Mouse (Mus musculus) mesoderm, embryonic 11.5 days (tissue): ENCODE results near the gene Gcn1l1.

Experiments
- DNase-seq: peaks from one replicate; pipeline ENCODE4 v3.0.0-alpha.2; 2012; ENCODE audit warnings: low read depth, low spot score

Gcn1l1 gene

GRCm38 (mm10) chr5:115603561-115603960 is 38.5 kb downstream of the Gcn1l1 start:
- DNase-seq, result no peak

- no peak for DNase-seq
These were observed 46.5 kb downstream of the Gcn1l1 start for GRCm38 (mm10) chr5:115611566-115611965.

DNA sequence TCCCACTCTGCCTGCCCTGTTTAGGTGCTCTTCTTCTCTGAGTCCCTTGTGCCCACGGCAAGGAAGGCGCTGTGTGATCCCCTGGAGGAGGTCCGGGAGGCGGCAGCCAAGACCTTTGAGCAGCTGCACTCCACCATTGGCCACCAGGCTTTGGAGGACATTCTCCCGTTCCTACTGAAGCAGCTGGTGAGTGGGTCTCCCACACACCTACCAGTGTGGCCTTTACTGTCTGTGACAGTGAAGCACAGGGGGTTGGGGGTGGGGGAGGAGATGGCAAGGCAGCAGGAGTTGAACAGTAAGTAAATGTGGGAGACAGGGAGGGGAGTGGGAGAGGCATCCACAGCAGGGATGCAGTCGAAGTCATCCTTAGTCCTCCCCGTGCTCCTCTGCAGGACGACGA is 48.3 kb downstream of the Gcn1l1 start:
- no peak for DNase-seq

DNA sequence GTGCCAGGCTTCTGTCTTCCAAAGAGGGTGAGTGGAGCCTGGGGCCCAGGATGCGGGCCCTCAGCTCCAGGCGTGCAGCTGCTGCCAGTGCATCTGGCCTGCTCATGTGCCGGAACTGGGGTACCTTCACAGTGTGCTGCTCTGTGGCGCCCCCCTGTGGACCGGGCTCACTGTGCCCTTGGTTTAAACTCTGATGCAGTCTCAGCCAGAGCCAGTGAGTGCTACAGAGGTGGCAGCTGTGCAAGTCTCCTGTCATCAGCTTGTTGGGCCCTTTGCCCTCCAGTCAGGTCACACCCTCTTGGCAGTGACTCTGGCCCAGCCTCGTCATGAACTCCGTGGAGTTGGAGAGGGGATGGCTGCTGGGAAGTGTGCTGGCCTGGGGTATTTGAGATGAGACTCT is 49.9 kb downstream of the Gcn1l1 start:
- DNase-seq, result peak; percentile 31

- no peak for DNase-seq
These were observed 54.6 kb downstream of the Gcn1l1 start for GRCm38 (mm10) chr5:115619690-115620089.

DNA sequence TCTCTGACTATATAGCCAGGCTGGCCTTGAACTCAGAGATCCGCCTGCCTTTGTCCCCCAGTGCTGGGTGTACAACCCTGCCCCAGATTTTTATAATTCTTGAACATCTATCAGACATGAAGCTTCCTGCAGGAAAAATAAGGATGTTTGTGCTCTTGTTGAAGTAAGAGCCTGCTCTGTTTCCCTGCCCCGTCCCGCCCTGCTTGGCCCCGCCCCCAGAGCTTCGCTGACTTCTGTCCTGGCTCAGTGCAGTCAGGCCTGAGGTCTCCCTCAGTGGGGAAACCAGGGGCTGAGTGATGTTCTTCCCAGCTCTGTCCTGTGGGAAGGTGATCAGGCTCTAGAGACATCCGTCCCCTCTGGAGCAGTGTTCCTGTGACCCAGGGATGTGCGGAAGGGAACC is 57.6 kb downstream of the Gcn1l1 start:
- no peak for DNase-seq

- DNase-seq, result no peak
These were observed 58.8 kb downstream of the Gcn1l1 start for GRCm38 (mm10) chr5:115623694-115624440.

DNA sequence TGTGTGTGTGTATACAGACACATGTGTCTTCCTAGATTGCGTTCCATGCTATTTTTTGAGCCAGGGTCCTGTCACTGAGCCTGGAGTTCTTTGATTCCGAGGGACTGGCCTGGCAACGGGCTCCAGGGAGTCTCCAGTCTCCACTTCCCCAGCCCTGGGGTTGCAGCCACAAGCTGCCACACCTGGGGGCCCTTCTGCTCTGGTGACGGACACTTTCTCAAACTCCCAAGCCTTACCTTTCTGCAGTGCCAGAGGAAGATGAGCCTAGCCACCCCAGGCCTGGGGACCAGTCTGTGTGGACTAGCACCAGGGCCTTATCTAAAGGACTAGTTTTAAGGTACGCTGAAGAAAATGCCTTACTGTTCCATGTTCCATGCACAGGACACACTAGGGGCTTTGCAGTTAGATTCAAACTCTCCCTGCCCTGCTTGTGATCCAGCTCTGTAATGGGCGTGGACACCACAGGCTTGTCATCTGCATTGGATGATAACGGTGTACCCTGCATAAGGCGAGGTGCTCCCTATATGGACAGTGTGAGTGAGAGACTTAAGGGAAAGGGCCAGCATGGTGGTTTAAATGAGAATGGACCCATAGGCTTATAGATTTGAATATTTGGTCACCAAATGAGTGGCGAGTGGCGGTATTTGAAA is 61.3 kb downstream of the Gcn1l1 start:
- DNase-seq, result no peak

DNA sequence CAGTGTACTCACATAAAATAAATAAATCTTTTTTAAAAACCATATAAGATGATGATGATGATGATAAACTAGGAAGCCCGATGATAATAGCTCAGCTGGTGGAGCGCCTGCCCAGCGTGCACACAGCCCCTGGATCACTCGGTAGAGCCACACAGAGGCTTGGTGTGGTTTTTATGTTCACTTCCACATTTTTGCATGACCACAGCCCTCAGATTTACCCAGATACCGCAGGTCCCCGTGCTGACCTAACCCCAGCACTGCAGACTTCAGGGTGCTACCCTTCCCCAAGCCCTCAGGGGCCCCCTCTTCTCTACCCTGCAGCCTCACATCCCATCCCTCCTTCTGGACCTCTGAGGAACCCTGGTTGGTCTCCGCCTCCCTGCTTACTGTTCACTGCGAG is 63.0 kb downstream of the Gcn1l1 start:
- DNase-seq, result no peak

GRCm38 (mm10) chr5:115629672-115630071 is 64.6 kb downstream of the Gcn1l1 start:
- DNase-seq, result no peak

DNA sequence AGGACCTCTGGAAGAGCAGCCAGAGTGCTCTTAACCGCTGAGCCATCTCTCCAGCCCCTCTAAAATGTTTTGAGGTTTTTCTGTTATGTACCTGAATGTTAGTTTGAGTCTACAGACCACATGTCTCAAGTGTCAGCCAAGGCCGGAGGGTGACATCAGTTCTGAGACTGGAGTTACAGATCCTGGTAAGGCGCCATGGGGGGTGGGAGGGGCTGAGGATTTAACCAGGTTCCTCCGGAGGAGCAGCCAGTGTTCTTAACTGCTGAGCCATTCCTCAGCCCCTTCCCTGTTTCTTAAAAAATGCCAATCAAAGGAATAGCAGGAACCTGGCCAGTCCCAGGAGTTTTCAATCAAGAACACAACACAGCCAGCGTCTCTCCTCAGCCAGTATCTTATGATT is 65.2 kb downstream of the Gcn1l1 start:
- DNase-seq, result no peak

DNA sequence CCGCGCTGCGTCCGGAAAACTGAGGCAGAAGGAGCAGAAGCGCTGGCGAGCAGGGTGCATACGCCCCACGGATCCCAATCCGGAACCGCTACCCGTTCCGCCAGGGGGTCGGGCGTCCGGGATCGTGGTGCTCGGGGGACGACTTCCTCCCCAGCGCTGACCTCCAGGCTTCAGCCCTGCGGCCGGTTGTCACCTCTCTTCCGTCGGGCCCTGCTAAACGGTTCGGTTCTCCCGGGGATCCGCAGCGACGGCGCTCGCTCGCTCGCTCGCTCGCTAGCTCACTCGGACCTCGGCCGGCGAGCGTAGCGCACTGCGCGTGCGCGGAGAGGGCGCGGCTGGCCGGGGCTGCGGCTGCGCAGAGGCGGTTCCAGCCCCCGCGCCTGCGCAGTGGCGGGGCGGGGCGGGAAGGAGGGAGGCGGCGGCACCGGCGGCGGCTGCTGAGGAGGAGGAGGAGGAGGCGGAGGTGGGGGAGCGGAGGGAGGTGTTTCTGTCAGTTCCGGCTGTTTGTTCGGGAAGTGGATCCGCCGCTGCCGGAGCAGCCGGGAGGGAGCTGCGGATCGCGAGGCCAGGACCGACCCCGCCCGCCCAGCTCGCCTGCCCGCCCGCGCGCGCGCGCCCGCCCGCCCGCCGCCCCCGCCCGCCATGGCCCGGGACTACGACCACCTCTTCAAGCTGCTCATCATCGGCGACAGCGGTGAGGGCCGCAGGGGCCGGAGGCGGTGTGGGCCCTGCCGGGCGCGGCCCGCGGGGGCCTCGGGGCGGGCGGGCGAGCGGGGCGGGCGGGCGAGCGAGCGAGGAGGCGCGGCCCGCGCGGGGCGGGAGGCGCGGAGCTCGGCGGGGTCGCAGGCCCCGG is 66.7 kb downstream of the Gcn1l1 start, which contains the start of gene Rab35:
Gene Rab35, plus strand, starts transcription at position 404 of the 853 bp plus-strand sequence.
- peak; percentile 92 for DNase-seq

DNA sequence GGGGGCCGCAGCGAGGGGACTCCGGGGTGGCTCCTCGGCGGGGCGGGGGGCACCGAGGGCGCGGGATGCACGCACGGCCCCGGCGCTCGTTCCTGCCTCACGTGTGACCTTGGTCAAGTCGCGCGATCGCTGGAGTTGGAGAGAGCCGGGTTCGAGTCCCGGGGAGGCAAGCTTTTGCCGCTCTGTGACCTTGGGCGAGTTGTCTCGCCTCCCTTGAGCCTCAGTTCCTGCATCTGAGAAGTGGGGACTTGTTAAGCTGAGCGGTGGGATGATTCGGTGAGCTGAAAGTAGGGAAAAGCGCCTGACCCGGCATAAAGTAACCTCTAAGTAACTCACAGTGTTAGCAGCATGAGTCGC is 67.3 kb downstream of the Gcn1l1 start:
- peak; percentile 32 for DNase-seq

DNA sequence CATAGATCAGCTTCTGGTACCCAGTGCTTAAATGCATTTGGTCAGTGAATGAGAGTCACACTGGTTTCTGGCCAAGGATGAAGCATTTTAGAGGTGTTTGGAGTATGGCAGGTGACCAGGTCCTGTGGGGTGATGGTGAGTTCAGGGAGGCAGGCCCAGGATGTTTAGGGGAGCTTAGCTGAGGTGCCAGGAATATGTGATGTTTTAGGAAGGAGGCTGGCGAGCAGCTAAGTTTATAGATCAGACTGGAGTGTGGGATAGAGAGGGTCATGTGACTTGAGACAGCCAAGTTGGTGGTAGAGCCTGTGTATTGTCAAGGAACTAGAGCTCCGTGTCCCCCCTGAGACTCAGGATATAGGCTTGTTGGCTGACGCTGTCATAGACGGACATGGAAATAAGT is 68.0 kb downstream of the Gcn1l1 start:
- DNase-seq, result no peak

GRCm38 (mm10) chr5:115634046-115634445 is 69.0 kb downstream of the Gcn1l1 start:
- DNase-seq, result no peak

DNA sequence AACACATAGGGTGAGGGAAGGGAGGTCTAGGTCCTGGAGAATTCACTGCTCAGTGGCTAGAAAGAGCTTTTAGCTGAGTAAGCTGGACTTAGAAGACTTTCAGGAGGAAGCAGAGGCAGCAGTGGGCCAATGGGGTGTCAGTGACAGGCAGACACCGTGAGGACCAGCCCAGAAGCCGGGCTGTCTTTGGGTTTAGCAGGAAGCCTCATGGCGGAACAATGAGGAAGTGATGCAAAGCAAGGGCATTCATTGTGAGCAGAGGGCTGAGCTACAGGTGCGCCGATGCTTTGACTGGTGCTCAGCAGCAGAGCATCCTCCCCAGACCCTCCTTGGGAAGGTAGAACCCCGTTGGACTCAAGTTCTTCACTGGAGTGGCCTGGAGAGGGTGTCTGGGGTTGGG is 70.5 kb downstream of the Gcn1l1 start:
- no peak for DNase-seq

DNA sequence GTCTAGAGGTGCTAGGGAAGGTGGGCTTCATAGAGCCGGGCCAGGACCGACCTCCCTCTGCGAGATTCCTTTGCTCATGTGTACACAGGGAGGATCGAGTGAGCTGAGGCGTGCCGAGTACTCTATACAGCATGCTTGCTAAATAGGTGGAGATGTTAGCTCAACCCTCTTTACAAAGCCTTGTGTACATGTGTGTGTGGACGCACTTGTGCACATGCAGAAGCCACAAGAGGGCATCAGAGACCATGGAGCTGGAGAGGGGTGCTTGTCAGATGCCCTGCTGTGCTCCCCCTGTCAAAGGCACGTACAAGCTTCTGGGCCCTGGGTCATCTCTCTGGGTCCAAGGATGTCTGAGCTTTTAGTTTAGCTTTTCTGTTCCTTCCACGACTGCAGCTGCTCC is 79.1 kb downstream of the Gcn1l1 start:
- no peak for DNase-seq

DNA sequence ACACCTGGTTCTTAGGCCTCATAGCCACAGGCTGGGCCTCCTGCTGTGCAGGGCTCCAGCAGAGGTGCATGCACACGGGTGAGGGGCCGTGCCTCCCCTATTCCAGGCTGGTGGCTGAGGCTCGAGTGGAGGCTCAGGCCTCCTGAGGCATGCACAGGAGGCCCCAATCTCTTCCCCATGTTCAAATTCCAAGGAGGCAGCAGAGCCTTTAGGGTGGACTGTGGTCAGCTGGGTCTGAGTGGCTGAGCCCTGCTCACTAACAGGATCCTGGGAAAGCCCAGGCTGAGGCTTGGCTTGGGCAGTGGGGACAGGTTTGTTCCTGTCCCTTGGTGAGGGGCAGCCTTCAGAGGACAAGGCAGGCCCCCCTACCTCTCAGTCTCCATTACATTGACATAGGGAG is 83.8 kb downstream of the Gcn1l1 start:
- DNase-seq, result no peak

DNA sequence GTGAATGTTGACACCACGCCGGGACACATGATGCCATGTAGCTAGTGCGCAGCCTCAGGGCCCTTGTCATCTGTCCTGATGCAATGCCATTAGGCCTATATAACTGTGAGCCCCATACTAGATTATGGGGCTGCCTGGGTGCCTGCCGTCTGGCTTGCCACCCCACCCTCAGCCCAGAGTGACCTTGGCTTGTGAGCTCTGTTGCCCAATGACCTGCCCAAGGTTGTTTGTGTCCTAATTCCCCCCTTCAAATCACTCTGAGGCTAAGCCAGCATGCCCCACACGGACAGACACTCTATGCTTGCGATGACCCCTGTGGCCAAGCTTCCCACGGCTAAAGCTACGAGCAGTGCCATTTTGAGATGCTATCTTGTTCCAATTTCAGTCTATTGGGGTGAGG is 84.6 kb downstream of the Gcn1l1 start:
- DNase-seq, result no peak

- DNase-seq, result no peak
These were observed 85.8 kb downstream of the Gcn1l1 start for GRCm38 (mm10) chr5:115650885-115651284.

GRCm38 (mm10) chr5:115651821-115652220 is 86.8 kb downstream of the Gcn1l1 start:
- DNase-seq, result no peak
